Mouse (Mus musculus) midbrain, embryonic 16.5 days (tissue): Measurements from ENCODE around the gene Grb2. TPM values are rescaled to one million over a fixed set of nuclear protein-coding genes. Genes with fewer than 3 reads are reported as not detected.
"Not testable (repeated sequence)": the region's sequence is repeated elsewhere in the genome, so short reads cannot be mapped to it uniquely, and the experiment has no call there.

ENCODE experiments used
- ATAC-seq: fragments of 200-750 bp; cut with Nextera tagmentation; 2 replicates; pipeline ENCODE4 v1.8.0; 2017; ENCODE audit warnings: moderate TSS enrichment
- H3K27ac ChIP-seq: fragments of 300-500 bp; sonication (generic); 2 replicates; pipeline ENCODE4 v1.5.1; 2014; ENCODE audit warnings: mild to moderate bottlenecking, low read length, mixed read lengths
- H3K27me3 ChIP-seq: fragments of 300-500 bp; sonication (generic); 2 replicates; pipeline ENCODE4 v1.6.1; 2014; ENCODE audit warnings: low read depth, low read length, mixed read lengths; ENCODE audit not compliant: control insufficient read depth, insufficient read depth
- H3K36me3 ChIP-seq: fragments of 300-500 bp; sonication (generic); 2 replicates; pipeline ENCODE4 v1.6.1; 2014; ENCODE audit warnings: mild to moderate bottlenecking, low read length, moderate library complexity, mixed read lengths; ENCODE audit not compliant: control insufficient read depth, insufficient read depth
- H3K4me1 ChIP-seq: fragments of 300-500 bp; sonication (generic); 2 replicates; pipeline ENCODE4 v1.6.1; 2014; ENCODE audit warnings: mild to moderate bottlenecking, low read length, mixed read lengths; ENCODE audit not compliant: control insufficient read depth, insufficient read depth
- H3K4me2 ChIP-seq: fragments of 300-500 bp; sonication (generic); 2 replicates; pipeline ENCODE4 v1.6.1; 2014; ENCODE audit warnings: mild to moderate bottlenecking, low read length, mixed read lengths
- H3K4me3 ChIP-seq: fragments of 300-500 bp; sonication (generic); 2 replicates; pipeline ENCODE4 v1.5.1; 2014; ENCODE audit warnings: low read depth, mild to moderate bottlenecking, low read length, moderate library complexity, mixed read lengths
- H3K9ac ChIP-seq: fragments of 300-500 bp; sonication (generic); 2 replicates; pipeline ENCODE4 v1.6.1; 2014; ENCODE audit warnings: low read depth, low read length, mixed read lengths
- H3K9me3 ChIP-seq: fragments of 300-500 bp; sonication (generic); replicated peaks from 2 replicates; pipeline ENCODE4 v1.6.1; 2014; ENCODE audit warnings: mild to moderate bottlenecking, low read length, mixed read lengths; ENCODE audit not compliant: control insufficient read depth, poor library complexity, severe bottlenecking
- WGBS: fragments of 180-500 bp; shearing (Covaris S2); extraction: QIAGEN DNeasy Blood & Tissue Kit; methylation state at CpG from one replicate; pipeline ENCODE4 v1.1.7; 2014; 5-methylcytosine and 5-hydroxymethylcytosine counted together
- polyA plus RNA-seq: library from polyadenylated mRNA; unstranded; fragments of >200 nt; fragmentation: Nextera tagmentation; extraction: Ambion mirVana; gene quantifications from 2 replicates; pipeline ENCODE4 v1.2.1, GENCODE M21; 2015

The Grb2 gene
- polyA plus RNA-seq, 1 experiment from 2014 or later: 196 TPM

GRCm38 (mm10) chr11:115651680-115652079 is 56.7 kb downstream of the Grb2 start:
- no peak for ATAC-seq
- Histone ChIP-seq H3K9ac (no peak overlapping the region), H3K4me2 (no peak overlapping the region), H3K4me1 (no peaks in the 10 kb centered on the region), H3K36me3 (peaks cover 2% of the 10 kb centered on the region; the same call in 1 of the 2 replicates), H3K9me3 (no peaks in the 10 kb centered on the region), H3K27me3 (no peaks in the 10 kb centered on the region), H3K4me3 (no peak overlapping the region), H3K27ac (no peak overlapping the region)
- 90% methylated on average over 3 of the region's 3 CpGs for WGBS

- Histone ChIP-seq H3K36me3 (peaks cover 5% of the 10 kb centered on the region), H3K4me2 (no peak overlapping the region), H3K9me3 (no peaks in the 10 kb centered on the region), H3K4me3 (no peak overlapping the region), H3K9ac (no peak overlapping the region), H3K4me1 (no peaks in the 10 kb centered on the region), H3K27me3 (no peaks in the 10 kb centered on the region), H3K27ac (no peak overlapping the region)
- WGBS: 36% methylated on average over 10 of the region's 10 CpGs
- ATAC-seq: no peak
Measured at GRCm38 (mm10) chr11:115649706-115650105, 58.7 kb downstream of the Grb2 start.

- no peaks in the 10 kb centered on the region for H3K4me1 ChIP-seq
- peaks cover 4% of the 10 kb centered on the region for H3K36me3 ChIP-seq
- H3K4me3 ChIP-seq: no peak overlapping the region
- no peaks in the 10 kb centered on the region for H3K27me3 ChIP-seq
- no peak overlapping the region for H3K27ac ChIP-seq
- WGBS: 55% methylated on average over 6 of the region's 6 CpGs
- H3K4me2 ChIP-seq: no peak overlapping the region
- no peak overlapping the region for H3K9ac ChIP-seq
- ATAC-seq: no peak
- no peaks in the 10 kb centered on the region for H3K9me3 ChIP-seq
Measured at GRCm38 (mm10) chr11:115647459-115647858, 60.9 kb downstream of the Grb2 start.

GRCm38 (mm10) chr11:115646439-115646838 is 62.0 kb downstream of the Grb2 start:
- Histone ChIP-seq H3K27ac (no peak overlapping the region), H3K27me3 (no peaks in the 10 kb centered on the region), H3K9ac (no peak overlapping the region), H3K36me3 (peaks cover 3% of the 10 kb centered on the region), H3K4me2 (no peak overlapping the region), H3K4me3 (no peak overlapping the region), H3K9me3 (no peaks in the 10 kb centered on the region), H3K4me1 (no peaks in the 10 kb centered on the region)
- WGBS: 94% methylated on average over 9 of the region's 9 CpGs
- no peak for ATAC-seq

- H3K9me3 ChIP-seq, H3K27me3 ChIP-seq, H3K4me3 ChIP-seq, H3K27ac ChIP-seq, H3K36me3 ChIP-seq, H3K9ac ChIP-seq, ATAC-seq, H3K4me2 ChIP-seq, H3K4me1 ChIP-seq: not testable (repeated sequence)
- WGBS: 88% methylated on average over 14 of the region's 14 CpGs
Measured at GRCm38 (mm10) chr11:115645498-115645897, 62.9 kb downstream of the Grb2 start.

- Histone ChIP-seq H3K4me3 (no peak overlapping the region), H3K27me3 (no peaks in the 10 kb centered on the region), H3K9ac (no peak overlapping the region), H3K4me2 (no peak overlapping the region), H3K9me3 (no peaks in the 10 kb centered on the region), H3K27ac (no peak overlapping the region), H3K4me1 (no peaks in the 10 kb centered on the region), H3K36me3 (peaks cover 3% of the 10 kb centered on the region)
- 92% methylated on average over 13 of the region's 13 CpGs for WGBS
- ATAC-seq: no peak
Measured at GRCm38 (mm10) chr11:115644308-115644707, 64.1 kb downstream of the Grb2 start.

GRCm38 (mm10) chr11:115643265-115643664 is 65.1 kb downstream of the Grb2 start:
- no peak overlapping the region for H3K9ac ChIP-seq
- ATAC-seq: no peak
- H3K27me3 ChIP-seq: no peaks in the 10 kb centered on the region
- no peak overlapping the region for H3K4me2 ChIP-seq
- WGBS: 79% methylated on average over 10 of the region's 10 CpGs
- H3K36me3 ChIP-seq: peaks cover 3% of the 10 kb centered on the region
- no peak overlapping the region for H3K27ac ChIP-seq
- no peaks in the 10 kb centered on the region for H3K9me3 ChIP-seq
- H3K4me1 ChIP-seq: no peaks in the 10 kb centered on the region
- no peak overlapping the region for H3K4me3 ChIP-seq

GRCm38 (mm10) chr11:115642705-115643104 is 65.7 kb downstream of the Grb2 start:
- H3K4me1 ChIP-seq: no peaks in the 10 kb centered on the region
- H3K4me3 ChIP-seq: no peak overlapping the region
- H3K9ac ChIP-seq: no peak overlapping the region
- H3K27me3 ChIP-seq: no peaks in the 10 kb centered on the region
- no peaks in the 10 kb centered on the region for H3K9me3 ChIP-seq
- no peak overlapping the region for H3K27ac ChIP-seq
- H3K36me3 ChIP-seq: peaks cover 3% of the 10 kb centered on the region
- no peak overlapping the region for H3K4me2 ChIP-seq
- 98% methylated on average over 2 of the region's 2 CpGs for WGBS
- ATAC-seq: no peak

GRCm38 (mm10) chr11:115641664-115642036 is 66.7 kb downstream of the Grb2 start:
- Histone ChIP-seq H3K4me2 (no peak overlapping the region), H3K27ac (no peak overlapping the region), H3K36me3 (peaks cover 3% of the 10 kb centered on the region), H3K9ac (no peak overlapping the region), H3K4me3 (no peak overlapping the region), H3K9me3 (no peaks in the 10 kb centered on the region), H3K4me1 (no peaks in the 10 kb centered on the region), H3K27me3 (no peaks in the 10 kb centered on the region)
- ATAC-seq: no peak
- 86% methylated on average over 4 of the region's 4 CpGs for WGBS
